Mouse (Mus musculus): ENCODE data around the gene Unc5c.
A peak's percentile ranks its signal among the peaks of the same experiment; 100 is the strongest.

The Unc5c gene

GRCm38 (mm10) chr3:141465104-141465705 lies at the start of gene Unc5c:
TSS of gene Unc5c (plus strand) at chr3:141465216.
- peak; percentile 52 for DNase-seq (ENCODE audit: low spot score)

- DNase-seq (ENCODE audit: low spot score) = no peak
Measured at GRCm38 (mm10) chr3:141457475-141457874, 7.5 kb upstream of the Unc5c start.

DNA sequence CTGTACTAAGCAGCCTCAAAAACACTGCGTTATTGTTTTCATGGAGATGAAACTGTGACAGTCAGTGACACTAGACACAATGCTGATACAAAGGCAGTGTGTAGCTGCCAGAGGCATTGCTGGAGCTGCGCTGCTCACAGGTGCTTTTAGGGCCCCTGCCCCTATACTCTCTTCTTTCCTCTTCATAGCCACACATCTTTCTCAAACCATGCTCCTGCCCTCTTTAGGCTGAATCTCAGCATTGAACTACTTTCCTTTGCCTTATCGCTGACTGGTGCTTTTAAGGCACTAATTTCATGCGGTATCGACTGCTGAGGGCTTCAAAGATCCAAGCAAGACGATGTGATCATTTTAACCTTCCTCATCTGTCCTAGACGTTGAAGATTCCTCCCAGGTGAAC lies 2.5 kb upstream of the Unc5c start:
- no peak for DNase-seq (ENCODE audit: low spot score)

GRCm38 (mm10) chr3:141464691-141465103 lies 319 bp upstream of the Unc5c start:
- peak; percentile 51 for DNase-seq (ENCODE audit: low spot score)

GRCm38 (mm10) chr3:141466061-141466460 lies 1.0 kb downstream of the Unc5c start:
- peak; percentile 39 for DNase-seq (ENCODE audit: low spot score)

- DNase-seq (ENCODE audit: low spot score) = no peak
Measured at GRCm38 (mm10) chr3:141466727-141467335, 1.8 kb downstream of the Unc5c start.

- DNase-seq (ENCODE audit: low spot score) = no peak
Measured at GRCm38 (mm10) chr3:141469338-141469737, 4.3 kb downstream of the Unc5c start.

DNA sequence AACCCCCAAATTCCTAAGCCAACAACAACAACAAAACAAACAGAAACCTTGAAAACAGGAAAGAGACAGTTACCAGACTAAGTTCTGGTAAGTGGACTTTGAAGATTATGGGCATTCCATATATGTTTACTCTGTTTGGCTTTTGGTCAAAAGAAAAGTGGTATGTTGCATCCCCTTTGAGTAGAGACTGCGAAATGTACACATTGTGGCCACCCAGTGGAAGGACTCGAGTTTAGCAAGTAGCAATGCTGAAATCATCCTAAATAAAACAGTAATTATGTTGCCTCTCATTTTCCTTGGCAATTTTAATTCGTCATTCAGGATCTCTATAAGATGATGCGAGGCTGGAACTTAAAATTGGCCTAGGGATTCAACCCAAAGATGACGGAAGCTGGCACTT lies 8.2 kb downstream of the Unc5c start:
- DNase-seq (ENCODE audit: low spot score) = no peak

GRCm38 (mm10) chr3:141475389-141475788 lies 10.4 kb downstream of the Unc5c start:
- no peak for DNase-seq (ENCODE audit: low spot score)

GRCm38 (mm10) chr3:141475919-141476318 lies 10.9 kb downstream of the Unc5c start:
- DNase-seq (ENCODE audit: low spot score) = no peak

GRCm38 (mm10) chr3:141476670-141477069 lies 11.7 kb downstream of the Unc5c start:
- no peak for DNase-seq (ENCODE audit: low spot score)

- DNase-seq (ENCODE audit: low spot score) = no peak
Measured at GRCm38 (mm10) chr3:141482465-141482864, 17.4 kb downstream of the Unc5c start.

- no peak for DNase-seq (ENCODE audit: low spot score)
Measured at GRCm38 (mm10) chr3:141483665-141484431, 18.8 kb downstream of the Unc5c start.

- no peak for DNase-seq (ENCODE audit: low spot score)
Measured at GRCm38 (mm10) chr3:141485218-141485617, 20.2 kb downstream of the Unc5c start.

GRCm38 (mm10) chr3:141490647-141491046 lies 25.6 kb downstream of the Unc5c start:
- DNase-seq (ENCODE audit: low spot score) = no peak

- no peak for DNase-seq (ENCODE audit: low spot score)
Measured at GRCm38 (mm10) chr3:141491272-141491950, 26.4 kb downstream of the Unc5c start.

DNA sequence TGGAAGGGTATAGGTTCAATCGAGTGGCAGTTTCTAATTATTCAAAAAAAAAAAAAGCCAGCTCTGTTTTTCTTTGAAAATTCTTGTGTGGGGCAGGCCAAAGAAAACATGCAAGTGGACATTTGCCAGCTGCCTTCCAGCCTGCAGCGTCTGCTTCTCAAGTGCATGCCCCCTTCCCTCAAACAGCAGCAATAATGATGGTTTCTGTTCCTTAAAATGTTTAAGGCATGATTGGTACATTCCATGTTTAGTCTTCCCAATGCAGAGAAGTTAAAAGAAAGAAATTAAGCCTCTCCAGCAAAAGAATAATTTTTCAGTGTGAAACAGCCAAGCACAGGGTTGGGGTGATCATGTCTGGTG lies 26.9 kb downstream of the Unc5c start:
- DNase-seq (ENCODE audit: low spot score) = no peak

DNA sequence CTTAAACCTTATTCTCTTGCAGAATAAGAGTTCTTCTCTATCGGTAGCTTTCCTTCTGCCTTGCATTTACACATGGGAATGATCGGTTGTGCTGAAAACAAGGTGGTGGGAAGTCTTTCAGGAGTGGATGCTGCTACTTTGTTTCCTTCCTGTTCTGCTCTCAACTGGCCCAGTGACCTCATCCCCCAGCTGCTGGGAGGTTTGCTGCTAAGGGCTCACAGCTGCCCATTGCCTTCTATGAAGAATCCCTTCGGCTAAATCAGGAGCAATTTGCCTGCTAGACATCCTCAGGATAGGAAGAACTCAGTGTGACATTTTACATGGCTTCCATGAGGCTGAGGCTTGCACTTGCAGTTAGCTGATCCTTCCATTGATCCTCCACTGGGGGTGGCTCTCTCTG lies 28.0 kb downstream of the Unc5c start:
- DNase-seq (ENCODE audit: low spot score) = no peak

- DNase-seq (ENCODE audit: low spot score) = no peak
Measured at GRCm38 (mm10) chr3:141498348-141499056, 33.5 kb downstream of the Unc5c start.

DNA sequence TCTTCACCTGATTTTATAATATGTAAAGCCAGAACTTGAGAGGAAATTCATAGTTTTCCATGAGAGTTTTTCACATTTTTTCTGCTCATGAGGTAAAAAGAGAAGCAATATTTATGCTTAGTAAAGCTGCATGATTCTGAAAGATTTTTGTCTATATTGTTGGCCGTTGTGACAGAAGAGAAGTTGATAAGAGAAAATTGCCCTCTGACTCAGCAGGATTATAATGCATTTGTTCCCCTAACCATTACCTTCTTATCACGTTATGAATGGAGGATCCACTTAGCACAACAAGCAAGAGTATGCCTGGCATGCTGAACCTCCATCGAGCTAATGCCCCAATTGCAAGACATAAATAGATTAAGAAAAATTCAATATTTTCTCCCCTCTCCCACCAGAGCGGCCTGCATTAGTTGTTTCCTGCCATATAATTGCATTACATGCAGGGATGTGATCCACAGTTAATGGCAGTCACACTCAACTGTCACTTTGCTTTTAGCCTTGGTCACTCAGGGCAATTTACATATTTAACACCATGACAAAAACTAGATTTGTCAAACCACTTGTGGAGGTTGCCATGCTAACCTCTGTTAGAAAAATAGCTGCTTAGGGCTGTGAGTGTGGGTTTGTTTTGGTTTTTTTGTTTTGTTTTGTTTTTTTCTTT lies 37.0 kb downstream of the Unc5c start:
- DNase-seq (ENCODE audit: low spot score) = no peak

DNA sequence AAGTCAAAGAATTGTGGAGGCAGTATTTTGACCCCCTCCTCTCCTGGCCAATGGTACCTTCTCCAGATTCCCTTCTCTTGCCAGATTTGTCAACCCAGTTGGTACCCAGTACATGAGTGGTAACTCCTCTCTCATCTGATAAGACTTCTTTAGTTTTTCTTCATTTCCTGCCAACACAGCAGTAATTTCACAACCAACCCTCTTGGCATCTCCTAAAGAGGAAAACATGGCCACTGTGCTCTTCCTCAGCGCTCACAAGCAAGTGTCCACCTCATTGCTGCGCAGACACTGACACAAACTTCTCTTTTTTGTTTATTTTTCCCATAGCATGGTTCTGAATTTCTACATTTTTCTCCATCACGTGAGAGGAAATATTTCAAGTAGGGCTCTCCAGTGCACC lies 38.3 kb downstream of the Unc5c start:
- DNase-seq (ENCODE audit: low spot score) = no peak

- no peak for DNase-seq (ENCODE audit: low spot score)
Measured at GRCm38 (mm10) chr3:141509772-141510171, 44.8 kb downstream of the Unc5c start.
